Mouse (Mus musculus) forebrain, embryonic 14.5 days (tissue): ENCODE data around the gene Ttll2. TPM values are rescaled to one million over a fixed set of nuclear protein-coding genes. Genes with fewer than 3 reads are reported as not detected.
A peak's percentile ranks its signal among the peaks of the same experiment; 100 is the strongest.
"Not testable (repeated sequence)": the region's sequence is repeated elsewhere in the genome, so short reads cannot be mapped to it uniquely, and the experiment has no call there.

ENCODE experiments used
- ATAC-seq: fragments of 200-750 bp; cut with Nextera tagmentation; 2 replicates; pipeline ENCODE4 v1.8.0; 2017; ENCODE audit warnings: mild to moderate bottlenecking, moderate library complexity
- DNase-seq: peaks from one replicate; pipeline ENCODE4 v3.0.0-alpha.2; 2015; ENCODE audit warnings: low spot score
- H3K27ac ChIP-seq: fragments of 300-500 bp; sonication (generic); 2 replicates; pipeline ENCODE4 v1.5.1; 2014; ENCODE audit warnings: low read depth, mild to moderate bottlenecking, control low read depth, low read length, moderate library complexity
- H3K27me3 ChIP-seq: fragments of 300-500 bp; sonication (generic); replicated peaks from 2 replicates; pipeline ENCODE4 v1.6.1; 2014; ENCODE audit warnings: low read length, control low read depth, mixed read lengths; ENCODE audit not compliant: control insufficient read depth, insufficient read depth
- H3K36me3 ChIP-seq: fragments of 300-500 bp; sonication (generic); 2 replicates; pipeline ENCODE4 v1.6.1; 2014; ENCODE audit warnings: low read length, control low read depth; ENCODE audit not compliant: control insufficient read depth, insufficient read depth
- H3K4me1 ChIP-seq: fragments of 300-500 bp; sonication (generic); 2 replicates; pipeline ENCODE4 v1.6.1; 2014; ENCODE audit warnings: antibody characterized with exemption, low read length, control low read depth; ENCODE audit not compliant: control insufficient read depth, insufficient read depth
- H3K4me2 ChIP-seq: fragments of 300-500 bp; sonication (generic); 2 replicates; pipeline ENCODE4 v1.6.1; 2014; ENCODE audit warnings: mild to moderate bottlenecking, control low read depth, low read length
- H3K4me3 ChIP-seq: fragments of 300-500 bp; sonication (generic); 2 replicates; pipeline ENCODE4 v1.5.1; 2014; ENCODE audit warnings: low read depth, low read length, control low read depth
- H3K9ac ChIP-seq: fragments of 300-500 bp; sonication (generic); 2 replicates; pipeline ENCODE4 v1.6.1; 2014; ENCODE audit warnings: mild to moderate bottlenecking, low read length, control low read depth, moderate library complexity
- H3K9me3 ChIP-seq: fragments of 300-500 bp; sonication (generic); replicated peaks from 2 replicates; pipeline ENCODE4 v1.6.1; 2016; ENCODE audit warnings: low read length, control low read depth, mixed read lengths; ENCODE audit not compliant: control insufficient read depth
- WGBS: fragments of 180-500 bp; shearing (Covaris S2); extraction: QIAGEN DNeasy Blood & Tissue Kit; methylation state at CpG from one replicate; pipeline ENCODE4 v1.1.7; 2014; 5-methylcytosine and 5-hydroxymethylcytosine counted together
- polyA plus RNA-seq: library from polyadenylated mRNA; unstranded; fragments of >200 nt; fragmentation: Nextera tagmentation; extraction: Ambion mirVana; gene quantifications from 2 replicates; pipeline ENCODE4 v1.2.1, GENCODE M21; 2014

Ttll2 gene
- not detected in 2 replicates for polyA plus RNA-seq

- not testable (repeated sequence) for H3K36me3 ChIP-seq, DNase-seq, H3K9ac ChIP-seq, H3K4me1 ChIP-seq, H3K4me3 ChIP-seq, H3K9me3 ChIP-seq, H3K4me2 ChIP-seq, H3K27me3 ChIP-seq, ATAC-seq, H3K27ac ChIP-seq
- WGBS: 92% methylated on average over 1 of the region's 1 CpGs
These were observed at the start of gene Ttll2 for GRCm38 (mm10) chr17:7352596-7352995. Gene Ttll2, minus strand, starts transcription at chr17:7352696.

GRCm38 (mm10) chr17:7399770-7400169, 47.3 kb upstream of the Ttll2 start:
- H3K4me1 ChIP-seq, H3K27me3 ChIP-seq, H3K36me3 ChIP-seq, H3K9me3 ChIP-seq, H3K4me3 ChIP-seq, DNase-seq, ATAC-seq, H3K9ac ChIP-seq, H3K4me2 ChIP-seq, H3K27ac ChIP-seq: not testable (repeated sequence)
- 72% methylated on average over 6 of the region's 6 CpGs for WGBS

GRCm38 (mm10) chr17:7398198-7398847, 45.8 kb upstream of the Ttll2 start:
- not testable (repeated sequence) for H3K9ac ChIP-seq, H3K4me2 ChIP-seq, DNase-seq, ATAC-seq, H3K27me3 ChIP-seq, H3K4me3 ChIP-seq, H3K27ac ChIP-seq, H3K4me1 ChIP-seq, H3K36me3 ChIP-seq, H3K9me3 ChIP-seq
- 91% methylated on average over 6 of the region's 6 CpGs for WGBS

GRCm38 (mm10) chr17:7397079-7397478, 44.6 kb upstream of the Ttll2 start:
- not testable (repeated sequence) for H3K27me3 ChIP-seq, H3K4me1 ChIP-seq, ATAC-seq, DNase-seq, H3K9ac ChIP-seq, H3K9me3 ChIP-seq, H3K36me3 ChIP-seq, H3K4me3 ChIP-seq, H3K27ac ChIP-seq, H3K4me2 ChIP-seq
- 91% methylated on average over 11 of the region's 13 CpGs for WGBS

GRCm38 (mm10) chr17:7396288-7396687, 43.8 kb upstream of the Ttll2 start:
- H3K36me3 ChIP-seq, DNase-seq, H3K9ac ChIP-seq, H3K27ac ChIP-seq, H3K4me2 ChIP-seq, H3K4me1 ChIP-seq, H3K4me3 ChIP-seq, H3K9me3 ChIP-seq, H3K27me3 ChIP-seq, ATAC-seq: not testable (repeated sequence)
- WGBS: no CpG with 5 or more reads among the region's 2 CpGs

GRCm38 (mm10) chr17:7395671-7396070, 43.2 kb upstream of the Ttll2 start:
- 91% methylated on average over 7 of the region's 8 CpGs for WGBS
- DNase-seq, H3K4me2 ChIP-seq, H3K36me3 ChIP-seq, H3K4me3 ChIP-seq, H3K27ac ChIP-seq, H3K9me3 ChIP-seq, ATAC-seq, H3K9ac ChIP-seq, H3K27me3 ChIP-seq, H3K4me1 ChIP-seq: not testable (repeated sequence)

GRCm38 (mm10) chr17:7395116-7395515, 42.6 kb upstream of the Ttll2 start:
- H3K27ac ChIP-seq, ATAC-seq, H3K27me3 ChIP-seq, H3K4me3 ChIP-seq, H3K9me3 ChIP-seq, H3K4me1 ChIP-seq, H3K36me3 ChIP-seq, H3K4me2 ChIP-seq, H3K9ac ChIP-seq, DNase-seq: not testable (repeated sequence)
- 85% methylated on average over 7 of the region's 7 CpGs for WGBS

GRCm38 (mm10) chr17:7389898-7390297, 37.4 kb upstream of the Ttll2 start:
- not testable (repeated sequence) for ATAC-seq, H3K9ac ChIP-seq, H3K4me1 ChIP-seq, H3K9me3 ChIP-seq, H3K36me3 ChIP-seq, H3K27me3 ChIP-seq, H3K27ac ChIP-seq, H3K4me2 ChIP-seq, H3K4me3 ChIP-seq
- WGBS: 65% methylated on average over 7 of the region's 7 CpGs
- DNase-seq: peak; percentile 27

GRCm38 (mm10) chr17:7388958-7389356, 36.5 kb upstream of the Ttll2 start:
- ATAC-seq, H3K4me3 ChIP-seq, H3K27ac ChIP-seq, H3K27me3 ChIP-seq, H3K4me2 ChIP-seq, H3K36me3 ChIP-seq, H3K4me1 ChIP-seq, H3K9ac ChIP-seq, H3K9me3 ChIP-seq: not testable (repeated sequence)
- 65% methylated on average over 6 of the region's 8 CpGs for WGBS
- DNase-seq: peak; percentile 19
